Mouse (Mus musculus) retina, postnatal 7 days (tissue): Measurements from ENCODE around the gene Pcif1.
A peak's percentile ranks its signal among the peaks of the same experiment; 100 is the strongest.
"Not testable (repeated sequence)": the region's sequence is repeated elsewhere in the genome, so short reads cannot be mapped to it uniquely, and the experiment has no call there.

Experiments used
- DNase-seq: peaks from one replicate; pipeline ENCODE4 v3.0.0-alpha.2; 2012; ENCODE audit warnings: low read depth, low spot score

Gene Pcif1

DNA sequence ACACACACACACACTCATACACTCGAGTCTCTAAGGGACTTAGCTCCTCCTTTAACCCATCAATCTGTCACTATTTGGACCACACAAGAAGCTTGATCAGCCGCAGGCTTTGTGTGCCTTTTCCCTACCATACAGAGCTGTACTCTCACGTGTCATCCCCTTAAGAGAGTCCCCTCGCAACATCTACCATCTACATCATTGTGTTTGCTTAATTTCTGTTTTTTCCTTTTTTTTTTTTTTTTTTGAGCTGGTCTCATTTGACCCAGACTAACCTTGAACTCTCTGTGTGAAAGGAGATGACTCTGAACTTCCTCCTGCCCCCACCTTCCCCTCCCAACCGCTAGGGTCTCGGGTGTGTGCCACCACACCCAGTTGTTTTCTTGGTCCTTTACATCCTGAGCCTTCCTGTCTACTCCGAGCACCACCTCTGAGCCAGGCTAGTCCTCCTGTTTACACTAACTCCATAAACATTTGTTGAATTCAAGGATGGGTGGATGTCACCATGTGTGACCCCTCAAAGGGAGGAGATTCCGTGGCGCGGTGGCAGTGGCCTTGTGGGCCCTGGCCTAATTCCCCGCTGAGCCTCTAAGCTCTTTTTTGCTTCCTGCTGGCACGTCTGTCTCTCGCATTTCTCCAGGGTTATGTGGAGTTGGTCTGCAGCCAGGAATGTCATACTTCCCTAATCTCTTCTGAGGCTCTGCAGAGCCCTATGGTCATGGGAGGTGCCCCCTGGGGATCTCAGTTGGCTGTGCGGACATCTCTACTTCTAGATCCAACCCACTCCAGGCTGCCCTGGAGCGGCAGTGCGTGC lies 12.2 kb upstream of the Pcif1 start:
- DNase-seq: peak; percentile 65

GRCm38 (mm10) chr2:164867566-164867965 lies 11.5 kb upstream of the Pcif1 start:
- DNase-seq: no peak

DNA sequence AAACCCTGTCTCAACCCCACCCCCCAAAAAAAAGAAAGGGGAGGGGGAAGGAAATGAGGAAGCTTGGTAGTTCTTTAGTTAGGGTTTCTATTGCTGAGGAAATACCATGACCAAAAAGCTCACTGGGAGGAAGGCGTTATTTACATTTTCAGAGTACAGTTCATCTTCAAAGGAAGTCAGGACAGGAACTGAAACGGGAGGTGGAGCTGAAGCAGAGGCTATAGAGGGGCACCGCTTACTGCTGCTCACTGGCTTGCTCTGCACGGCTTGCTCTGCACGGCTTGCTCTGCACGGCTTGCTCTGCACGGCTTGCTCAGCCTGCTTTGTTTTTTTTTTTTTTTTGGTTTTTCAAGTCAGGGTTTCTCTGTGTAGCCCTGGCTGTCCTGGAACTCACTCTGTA lies 10.6 kb upstream of the Pcif1 start:
- no peak for DNase-seq

GRCm38 (mm10) chr2:164871602-164872303 lies 7.4 kb upstream of the Pcif1 start:
- no peak for DNase-seq

DNA sequence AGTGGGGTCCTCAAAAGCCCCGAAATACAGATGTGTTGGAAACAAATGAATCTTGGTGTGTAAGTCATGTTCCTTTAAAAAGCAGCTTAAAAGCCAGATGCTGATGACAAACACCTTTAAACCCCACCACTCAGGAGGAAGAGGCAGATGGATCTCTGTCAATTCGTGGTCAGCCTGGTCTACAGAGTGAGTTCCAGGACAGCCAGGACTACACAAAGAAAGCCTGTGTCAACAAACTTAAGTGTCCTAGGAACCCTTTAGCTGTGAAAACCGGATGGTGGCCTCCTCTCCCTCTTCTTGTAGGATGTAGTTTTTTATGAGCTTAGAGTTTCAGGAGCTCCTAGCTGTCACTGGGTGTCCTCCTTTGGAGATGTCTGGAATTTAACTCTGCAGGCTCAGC lies 5.5 kb upstream of the Pcif1 start:
- no peak for DNase-seq

GRCm38 (mm10) chr2:164874239-164874769 lies 4.8 kb upstream of the Pcif1 start:
- DNase-seq: no peak

DNA sequence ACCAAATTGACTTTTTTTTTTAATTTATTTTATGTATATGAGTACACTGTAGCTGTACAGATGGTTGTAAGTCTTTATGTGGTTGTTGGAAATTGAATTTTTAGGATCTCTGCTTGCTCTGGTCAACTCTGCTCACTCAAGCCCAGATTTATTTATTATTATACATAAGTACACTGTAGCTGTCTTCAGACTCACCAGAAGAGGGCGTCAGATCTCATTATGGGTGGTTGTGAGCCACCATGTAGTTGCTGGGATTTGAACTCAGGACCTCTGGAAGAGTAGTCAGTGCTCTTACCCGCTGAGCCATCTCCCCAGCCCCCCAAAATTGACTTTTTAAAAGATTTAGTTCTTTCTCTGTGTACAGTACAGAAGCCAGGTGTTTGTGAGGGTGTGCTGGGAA lies 3.5 kb upstream of the Pcif1 start:
- not testable (repeated sequence) for DNase-seq

GRCm38 (mm10) chr2:164877376-164878215 lies 1.5 kb upstream of the Pcif1 start:
- DNase-seq: not testable (repeated sequence)

DNA sequence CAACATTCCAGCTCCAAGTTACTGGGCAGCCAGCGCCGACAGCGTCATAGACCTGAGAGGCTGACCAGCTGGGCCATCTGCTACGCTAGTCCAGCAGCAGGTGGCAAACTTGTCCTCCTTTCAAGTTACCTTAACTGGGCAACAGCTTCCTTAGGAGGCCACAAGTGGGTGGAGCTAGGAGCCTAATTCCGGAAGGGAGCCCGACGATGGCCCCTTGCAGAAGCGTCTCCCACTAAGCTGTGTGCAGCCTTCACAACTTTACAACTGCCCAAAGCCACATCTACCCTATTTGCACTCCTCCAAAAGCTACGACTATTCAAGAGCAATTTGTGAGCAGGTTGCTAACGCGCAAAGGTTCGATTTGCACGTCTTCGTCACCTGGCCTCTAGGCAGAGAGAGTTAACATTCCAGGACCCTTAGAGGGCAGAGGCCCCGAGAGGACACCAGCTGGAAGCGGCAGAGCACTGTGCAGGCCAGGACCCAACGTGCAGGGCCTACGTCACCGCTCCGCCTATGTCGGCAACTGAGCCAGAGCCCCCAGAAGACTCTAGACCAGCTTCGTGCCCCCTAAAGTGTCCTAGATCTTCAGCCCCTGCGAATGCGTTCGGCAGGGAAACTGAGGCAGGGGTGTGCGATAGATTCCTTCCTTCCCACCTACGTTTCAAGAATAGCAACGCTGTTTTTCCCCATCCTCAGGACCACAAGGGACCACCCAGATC lies 436 bp upstream of the Pcif1 start:
- DNase-seq: peak; percentile 67

GRCm38 (mm10) chr2:164879568-164880277 lies 619 bp downstream of the Pcif1 start:
- DNase-seq: peak; percentile 93

DNA sequence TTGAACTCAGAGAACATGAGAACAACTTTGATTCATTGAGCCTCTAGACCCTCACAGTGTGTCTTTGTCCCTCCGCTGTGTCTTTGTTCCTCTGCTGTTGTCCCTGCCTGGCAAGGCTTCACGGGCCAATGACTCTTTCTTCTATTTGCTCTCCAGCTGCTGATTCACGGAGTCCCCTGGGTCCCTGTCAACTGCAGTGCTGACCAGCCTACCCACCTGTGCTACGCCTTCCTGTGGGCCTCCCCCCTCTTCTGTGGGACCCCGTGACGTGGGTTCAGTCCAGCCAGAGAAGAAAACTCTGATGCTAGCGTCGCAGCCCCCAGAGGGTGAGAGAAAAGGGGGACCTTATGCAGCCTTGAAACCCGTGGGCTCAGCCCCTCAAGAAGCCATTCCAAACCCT lies 3.5 kb downstream of the Pcif1 start:
- no peak for DNase-seq

DNA sequence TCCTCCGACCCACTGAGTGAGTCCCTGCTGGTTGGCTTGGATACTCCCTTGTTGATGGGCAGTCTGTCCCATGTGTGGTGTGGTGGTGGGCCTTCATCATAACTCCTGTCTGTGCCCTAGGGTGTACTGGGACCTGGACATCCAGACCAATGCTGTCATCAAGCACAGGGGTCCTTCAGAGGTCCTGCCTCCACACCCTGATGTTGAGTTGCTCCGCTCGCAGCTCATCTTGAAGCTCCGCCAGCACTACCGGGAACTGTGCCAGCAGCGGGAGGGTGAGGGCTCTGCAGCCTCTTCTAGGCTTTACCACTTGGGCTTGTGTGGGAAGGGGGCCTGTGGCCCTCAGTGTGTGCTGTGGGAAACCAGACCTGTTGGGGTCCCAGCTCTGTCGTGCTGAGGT lies 6.7 kb downstream of the Pcif1 start:
- DNase-seq: no peak

GRCm38 (mm10) chr2:164886617-164887016 lies 7.5 kb downstream of the Pcif1 start:
- no peak for DNase-seq

DNA sequence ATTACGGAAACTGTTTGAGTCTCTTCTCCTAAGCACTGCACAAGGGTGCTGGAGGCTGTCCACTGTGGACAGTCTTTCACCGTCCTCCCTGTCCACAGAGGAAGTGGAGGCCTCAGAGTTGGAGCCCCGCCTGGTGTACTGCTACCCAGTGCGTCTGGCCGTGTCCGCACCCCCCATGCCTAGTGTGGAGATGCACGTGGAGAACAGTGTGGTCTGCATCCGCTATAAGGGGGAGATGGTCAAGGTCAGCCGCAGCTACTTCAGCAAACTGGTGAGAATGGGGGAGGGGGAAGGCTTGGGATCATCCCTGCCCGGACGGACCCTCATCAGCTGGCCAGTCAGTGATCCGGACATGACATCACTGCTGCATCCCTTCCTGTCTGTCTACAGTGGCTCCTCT lies 9.9 kb downstream of the Pcif1 start:
- DNase-seq: no peak

DNA sequence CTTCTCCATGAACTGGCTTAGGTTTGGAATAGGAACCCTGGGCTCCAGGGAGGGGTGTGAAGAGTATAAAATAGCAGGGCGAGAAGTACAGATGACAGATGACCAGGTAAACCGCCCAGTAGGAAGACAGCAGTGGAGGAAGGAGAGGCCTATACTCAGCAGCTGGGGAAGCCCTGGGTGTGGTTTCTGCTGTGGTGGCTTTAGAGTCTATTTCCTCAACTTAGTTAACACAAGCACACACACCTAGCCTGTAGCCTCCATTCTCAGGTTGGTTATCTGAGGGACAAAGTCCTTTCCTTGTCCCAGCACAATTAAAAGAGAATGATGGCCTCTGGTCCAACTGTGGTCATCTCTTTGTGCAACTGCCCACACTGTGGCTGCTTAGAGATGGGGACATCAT lies 10.9 kb downstream of the Pcif1 start:
- DNase-seq: no peak

GRCm38 (mm10) chr2:164890411-164891049 lies 11.4 kb downstream of the Pcif1 start:
- DNase-seq: no peak

DNA sequence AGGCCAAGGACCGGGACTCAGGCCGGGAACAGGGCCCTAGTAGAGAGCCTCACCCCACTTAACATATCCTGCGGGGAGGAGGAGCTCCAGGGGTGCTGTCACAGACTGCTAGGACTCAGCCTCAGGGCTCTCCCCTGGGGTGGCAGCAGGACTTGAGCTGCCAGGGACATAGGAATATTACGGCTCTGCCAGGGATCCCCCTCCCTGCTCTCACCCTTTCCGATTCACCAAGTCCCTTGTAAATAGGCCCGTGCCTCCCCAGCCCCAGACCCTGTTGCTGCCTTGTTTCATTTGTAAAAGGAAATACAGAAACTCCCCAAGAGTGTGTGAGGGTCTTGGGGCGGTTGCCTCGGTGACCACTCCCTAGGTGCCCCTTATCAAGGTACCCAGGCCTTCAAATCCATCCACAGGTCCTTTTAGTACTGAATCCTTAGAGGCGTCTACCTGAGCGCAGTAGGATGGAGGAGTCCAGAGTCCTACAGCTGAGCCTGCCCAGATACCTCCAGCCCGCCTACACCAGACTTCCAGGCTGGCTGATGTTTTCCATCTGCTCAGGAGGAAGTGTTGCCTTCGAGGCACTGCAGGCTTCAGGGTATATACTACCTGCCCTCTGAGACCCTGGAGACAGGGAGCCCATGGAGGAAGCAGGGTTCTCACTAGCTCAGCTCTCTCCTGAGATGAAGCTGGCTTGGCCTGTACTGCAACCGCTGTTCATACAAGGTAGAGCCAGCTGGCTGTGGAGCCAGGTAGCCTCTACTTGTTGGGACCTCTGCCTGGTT lies 12.1 kb downstream of the Pcif1 start:
- DNase-seq: no peak

DNA sequence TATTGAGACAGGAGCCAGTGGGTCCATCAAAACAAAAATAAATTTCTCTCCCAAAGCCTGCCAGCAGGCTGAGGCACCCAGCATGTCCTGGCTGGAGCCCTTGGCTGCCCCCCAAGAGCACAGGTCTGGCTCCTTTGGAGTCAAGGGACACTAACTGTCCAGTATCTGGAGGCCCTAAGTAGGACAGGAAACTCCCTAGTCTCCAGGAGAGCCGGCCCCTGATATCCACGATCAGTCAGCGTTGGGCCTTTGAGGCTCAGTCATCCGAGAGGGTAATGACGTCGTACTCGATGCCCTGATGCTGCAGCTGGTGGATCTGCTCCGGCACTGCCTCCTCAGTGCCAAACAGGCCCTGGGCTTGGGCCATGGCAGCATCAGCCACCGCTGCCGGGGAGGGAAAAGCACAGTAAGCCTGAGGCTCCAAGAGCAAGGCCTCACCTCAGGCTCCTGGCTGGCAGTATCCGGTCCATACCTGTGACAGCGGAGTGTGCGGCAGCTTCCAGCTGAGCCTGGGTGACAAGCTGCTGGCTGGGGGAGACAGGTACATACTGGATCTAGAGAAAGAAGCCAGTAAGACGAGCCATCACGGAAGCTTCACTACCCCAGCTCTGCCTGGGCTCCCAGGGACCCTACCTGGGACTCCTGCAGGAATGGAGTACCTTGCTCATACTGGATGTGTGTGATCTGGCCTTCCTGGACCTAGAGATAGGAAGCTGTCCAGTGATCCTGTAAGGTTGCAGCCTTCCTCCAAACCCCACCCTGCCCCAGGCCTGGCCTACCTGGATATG lies 13.0 kb downstream of the Pcif1 start:
- DNase-seq: no peak
